Mouse (Mus musculus) hindlimb bud, embryonic 11.5 days (tissue): ENCODE measurements around the gene Srf.

Experiments used
- DNase-seq: peaks from one replicate; pipeline ENCODE4 v3.0.0-alpha.2; 2012; ENCODE audit warnings: low read depth, low spot score; ENCODE audit errors: extremely low spot score

Srf gene

GRCm38 (mm10) chr17:46521174-46521573 is 34.8 kb downstream of the Srf start:
- DNase-seq = no peak

- DNase-seq = no peak
Observed at GRCm38 (mm10) chr17:46520385-46520979, 35.5 kb downstream of the Srf start.

GRCm38 (mm10) chr17:46519971-46520370 is 36.0 kb downstream of the Srf start:
- DNase-seq = no peak

DNA sequence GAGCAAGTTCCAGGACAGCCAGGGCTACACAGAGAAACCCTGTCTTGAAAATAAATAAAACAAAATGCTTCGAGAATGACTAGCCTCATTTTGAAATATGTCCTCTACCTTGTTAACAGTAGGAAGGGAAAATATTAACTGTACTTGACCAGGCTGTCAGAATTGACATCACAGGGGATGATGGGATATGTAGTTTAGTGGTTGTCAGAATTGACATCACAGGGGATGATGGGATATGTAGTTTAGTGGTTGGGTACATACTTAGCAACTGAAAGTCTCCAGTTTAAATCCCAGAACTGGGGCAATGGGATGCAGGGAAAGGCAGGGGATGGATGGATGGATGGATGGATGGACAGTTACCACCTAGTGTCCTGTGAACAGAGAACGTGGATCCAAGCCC is 42.6 kb downstream of the Srf start:
- no peak for DNase-seq

- no peak for DNase-seq
Observed at GRCm38 (mm10) chr17:46511059-46511710, 44.8 kb downstream of the Srf start.

DNA sequence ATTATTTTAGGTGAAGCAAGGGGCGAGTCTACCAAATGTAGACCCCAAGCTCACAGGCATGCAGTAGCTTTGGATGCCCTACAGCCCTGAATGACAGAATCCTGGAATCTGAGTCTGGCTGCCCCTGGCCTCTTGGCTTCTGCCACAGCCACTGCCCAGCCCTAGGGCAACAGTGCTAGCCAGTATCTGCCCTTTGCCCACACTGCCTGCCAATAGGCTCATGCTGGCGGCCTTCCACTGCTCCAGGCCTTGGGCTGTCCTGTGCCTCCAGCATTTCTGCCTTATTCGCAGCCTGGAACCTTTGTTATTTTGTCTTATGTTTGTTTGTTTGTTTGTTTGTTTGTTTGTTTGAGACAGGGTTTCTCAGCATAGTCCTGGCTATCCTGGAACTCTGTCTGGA is 50.4 kb downstream of the Srf start:
- no peak for DNase-seq

DNA sequence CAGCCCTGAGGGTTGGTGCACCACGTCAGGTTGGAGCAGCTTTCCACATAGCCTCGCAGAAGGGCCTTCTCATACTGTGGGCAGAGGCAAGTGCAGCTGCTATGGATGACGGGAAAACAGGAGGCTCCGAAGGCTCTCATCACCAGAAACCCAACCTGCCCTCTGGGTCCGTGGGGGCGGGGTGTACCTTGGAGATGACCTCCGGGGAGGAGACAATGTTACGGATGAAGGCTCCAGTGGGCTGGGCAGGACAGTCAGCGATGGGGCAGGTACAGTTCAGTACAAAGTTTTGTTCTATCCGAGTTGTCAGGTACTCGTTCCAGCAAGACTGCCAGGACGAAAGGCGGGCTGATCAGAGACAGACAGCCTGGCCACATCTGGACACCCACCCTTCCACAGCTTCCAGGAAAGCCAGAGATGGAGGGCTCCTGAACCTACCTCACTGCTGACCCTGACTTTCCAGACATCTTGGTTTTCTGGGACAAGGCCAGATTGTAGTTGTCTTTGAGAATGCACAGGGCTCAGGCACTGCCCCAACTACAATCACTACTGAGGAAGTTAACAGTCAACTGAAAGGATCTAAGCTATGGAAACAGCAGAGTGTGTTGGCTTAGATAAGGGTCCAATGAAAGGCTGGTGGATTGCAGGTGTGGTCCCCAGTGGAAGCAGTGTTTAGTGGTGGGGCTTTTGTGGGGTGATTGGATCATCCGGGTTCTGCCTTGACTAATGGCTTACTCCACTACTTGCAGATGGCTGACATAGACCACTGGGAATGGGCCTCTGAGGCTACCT is 51.9 kb downstream of the Srf start:
- no peak for DNase-seq

GRCm38 (mm10) chr17:46502775-46503174 is 53.2 kb downstream of the Srf start:
- DNase-seq = no peak
